Mouse (Mus musculus) left cerebral cortex, adult 8-10 months (tissue): ENCODE measurements around the gene Arap1. TPM values are rescaled to one million over a fixed set of nuclear protein-coding genes. Genes with fewer than 3 reads are reported as not detected.

Source experiments
- DNase-seq, 2 experiments: peaks; one replicate each; pipeline ENCODE4 v3.0.0; 2022; ENCODE audit warnings: low spot score in 2 of 2
- total RNA-seq, 4 experiments: library from RNA; stranded (reverse); gene quantifications; 2 replicates each; pipeline ENCODE4 v1.2.4; 2022

Gene Arap1
- total RNA-seq, 4 experiments from 2014 or later: 19.6 to 32.5 (median 25.3) TPM

- no peak for DNase-seq
These were observed 46.0 kb downstream of the Arap1 start for GRCm38 (mm10) chr7:101393694-101394504.

- DNase-seq: no peak
These were observed 46.7 kb downstream of the Arap1 start for GRCm38 (mm10) chr7:101394569-101394968.

GRCm38 (mm10) chr7:101395471-101395870 is 47.6 kb downstream of the Arap1 start:
- no peak for DNase-seq

- no peak for DNase-seq
These were observed 49.3 kb downstream of the Arap1 start for GRCm38 (mm10) chr7:101397175-101397574.

- DNase-seq: no peak
These were observed 53.6 kb downstream of the Arap1 start for GRCm38 (mm10) chr7:101401510-101401909.

- DNase-seq: no peak
These were observed 56.0 kb downstream of the Arap1 start for GRCm38 (mm10) chr7:101403831-101404230.

- DNase-seq: no peak
These were observed 62.5 kb downstream of the Arap1 start, which contains the start of gene Gm45837 for GRCm38 (mm10) chr7:101410267-101410936. Gene Gm45837 (plus strand): TSS chr7:101410886.

- peak; percentile 73 to 75 for DNase-seq
These were observed 64.9 kb downstream of the Arap1 start for GRCm38 (mm10) chr7:101412796-101413195.

GRCm38 (mm10) chr7:101414209-101414608 is 66.3 kb downstream of the Arap1 start:
- no peak for DNase-seq

- DNase-seq: peak in 1 of 2 experiments; percentile 49
These were observed 67.0 kb downstream of the Arap1 start for GRCm38 (mm10) chr7:101414661-101415511.

- peak in 1 of 2 experiments; percentile 65 for DNase-seq
These were observed 67.7 kb downstream of the Arap1 start for GRCm38 (mm10) chr7:101415512-101416100.

- DNase-seq: peak in 1 of 2 experiments; percentile 59
These were observed 68.5 kb downstream of the Arap1 start for GRCm38 (mm10) chr7:101416391-101416790.

GRCm38 (mm10) chr7:101419013-101419770 is 71.3 kb downstream of the Arap1 start:
- DNase-seq: peak in 1 of 2 experiments; percentile 46

GRCm38 (mm10) chr7:101421529-101421928 is 73.7 kb downstream of the Arap1 start, which contains the start of gene Pde2a:
Gene Pde2a (plus strand): TSS chr7:101421691.
- peak; percentile 85 to 90 for DNase-seq

- DNase-seq: no peak
These were observed 74.2 kb downstream of the Arap1 start for GRCm38 (mm10) chr7:101422069-101422468.

GRCm38 (mm10) chr7:101422646-101423045 is 74.8 kb downstream of the Arap1 start:
- no peak for DNase-seq

GRCm38 (mm10) chr7:101423970-101424369 is 76.1 kb downstream of the Arap1 start:
- no peak for DNase-seq

- DNase-seq: peak in 1 of 2 experiments; percentile 77
These were observed 78.8 kb downstream of the Arap1 start for GRCm38 (mm10) chr7:101426692-101427091.

GRCm38 (mm10) chr7:101427736-101428135 is 79.9 kb downstream of the Arap1 start:
- DNase-seq: no peak

GRCm38 (mm10) chr7:101435038-101435437 is 87.2 kb downstream of the Arap1 start:
- no peak for DNase-seq
